Mouse (Mus musculus): ENCODE measurements around the gene Dock3. TPM values are rescaled to one million over a fixed set of nuclear protein-coding genes. Genes with fewer than 3 reads are reported as not detected.

Dock3 gene
- polyA plus RNA-seq, 1 experiment from 2014 or later = 9.1 TPM

- H3K4me3 ChIP-seq (ENCODE audit: low read depth, low read length) = no peak overlapping the region
- H3K27ac ChIP-seq (ENCODE audit: low read depth, low read length) = no peak overlapping the region
- no peaks in the 10 kb centered on the region for H3K9me3 ChIP-seq (replicated peaks; ENCODE audit: control insufficient read depth, low read length)
- no peaks in the 10 kb centered on the region for H3K4me1 ChIP-seq (ENCODE audit: control insufficient read depth, insufficient read depth, low read length)
- ATAC-seq = no peak
- H3K9ac ChIP-seq (ENCODE audit: low read length) = no peak overlapping the region
- WGBS = 78% methylated on average over 10 of the region's 10 CpGs
- H3K36me3 ChIP-seq (ENCODE audit: control insufficient read depth, insufficient read depth, low read length) = no peaks in the 10 kb centered on the region
- DNase-seq (ENCODE audit: low spot score) = no peak
- H3K4me2 ChIP-seq (ENCODE audit: low read length) = no peak overlapping the region
- no peaks in the 10 kb centered on the region for H3K27me3 ChIP-seq (replicated peaks; ENCODE audit: control insufficient read depth, insufficient read depth, low read length)
Observed at GRCm38 (mm10) chr9:107273184-107273583, 41.5 kb upstream of the Dock3 start.

GRCm38 (mm10) chr9:107272284-107272683, 40.6 kb upstream of the Dock3 start:
- H3K36me3 ChIP-seq (ENCODE audit: control insufficient read depth, insufficient read depth, low read length) = no peaks in the 10 kb centered on the region
- no peaks in the 10 kb centered on the region for H3K9me3 ChIP-seq (replicated peaks; ENCODE audit: control insufficient read depth, low read length)
- no peak for ATAC-seq
- H3K4me2 ChIP-seq (ENCODE audit: low read length) = no peak overlapping the region
- H3K27ac ChIP-seq (ENCODE audit: low read depth, low read length) = no peak overlapping the region
- H3K9ac ChIP-seq (ENCODE audit: low read length) = no peak overlapping the region
- WGBS = 80% methylated on average over 4 of the region's 4 CpGs
- no peak overlapping the region for H3K4me3 ChIP-seq (ENCODE audit: low read depth, low read length)
- no peaks in the 10 kb centered on the region for H3K4me1 ChIP-seq (ENCODE audit: control insufficient read depth, insufficient read depth, low read length)
- H3K27me3 ChIP-seq (replicated peaks; ENCODE audit: control insufficient read depth, insufficient read depth, low read length) = no peaks in the 10 kb centered on the region
- no peak for DNase-seq (ENCODE audit: low spot score)

- H3K4me3 ChIP-seq (ENCODE audit: low read depth, low read length) = no peak overlapping the region
- H3K9me3 ChIP-seq (replicated peaks; ENCODE audit: control insufficient read depth, low read length) = no peaks in the 10 kb centered on the region
- WGBS = 79% methylated on average over 7 of the region's 7 CpGs
- H3K36me3 ChIP-seq (ENCODE audit: control insufficient read depth, insufficient read depth, low read length) = no peaks in the 10 kb centered on the region
- no peak overlapping the region for H3K9ac ChIP-seq (ENCODE audit: low read length)
- no peak overlapping the region for H3K4me2 ChIP-seq (ENCODE audit: low read length)
- H3K27me3 ChIP-seq (replicated peaks; ENCODE audit: control insufficient read depth, insufficient read depth, low read length) = no peaks in the 10 kb centered on the region
- no peak overlapping the region for H3K27ac ChIP-seq (ENCODE audit: low read depth, low read length)
- H3K4me1 ChIP-seq (ENCODE audit: control insufficient read depth, insufficient read depth, low read length) = no peaks in the 10 kb centered on the region
- DNase-seq (ENCODE audit: low spot score) (no peak), ATAC-seq (no peak)
Observed at GRCm38 (mm10) chr9:107271177-107271938, 39.6 kb upstream of the Dock3 start.

- DNase-seq (ENCODE audit: low spot score) (no peak), ATAC-seq (no peak)
- Histone ChIP-seq H3K27me3 (replicated peaks; ENCODE audit: control insufficient read depth, insufficient read depth, low read length) (no peaks in the 10 kb centered on the region), H3K9ac (ENCODE audit: low read length) (no peak overlapping the region), H3K4me2 (ENCODE audit: low read length) (no peak overlapping the region), H3K4me1 (ENCODE audit: control insufficient read depth, insufficient read depth, low read length) (no peaks in the 10 kb centered on the region), H3K9me3 (replicated peaks; ENCODE audit: control insufficient read depth, low read length) (no peaks in the 10 kb centered on the region), H3K36me3 (ENCODE audit: control insufficient read depth, insufficient read depth, low read length) (no peaks in the 10 kb centered on the region), H3K27ac (ENCODE audit: low read depth, low read length) (no peak overlapping the region), H3K4me3 (ENCODE audit: low read depth, low read length) (no peak overlapping the region)
- WGBS = 100% methylated on average over 1 of the region's 1 CpGs
Observed at GRCm38 (mm10) chr9:107269772-107270171, 38.1 kb upstream of the Dock3 start.

GRCm38 (mm10) chr9:107267721-107268402, 36.2 kb upstream of the Dock3 start:
- no peak for DNase-seq (ENCODE audit: low spot score)
- Histone ChIP-seq H3K9me3 (replicated peaks; ENCODE audit: control insufficient read depth, low read length) (no peaks in the 10 kb centered on the region), H3K27ac (ENCODE audit: low read depth, low read length) (no peak overlapping the region), H3K36me3 (ENCODE audit: control insufficient read depth, insufficient read depth, low read length) (no peaks in the 10 kb centered on the region), H3K4me3 (ENCODE audit: low read depth, low read length) (no peak overlapping the region), H3K27me3 (replicated peaks; ENCODE audit: control insufficient read depth, insufficient read depth, low read length) (no peaks in the 10 kb centered on the region), H3K9ac (ENCODE audit: low read length) (no peak overlapping the region), H3K4me1 (ENCODE audit: control insufficient read depth, insufficient read depth, low read length) (no peaks in the 10 kb centered on the region), H3K4me2 (ENCODE audit: low read length) (no peak overlapping the region)
- ATAC-seq = no peak
- 67% methylated on average over 4 of the region's 4 CpGs for WGBS

- DNase-seq (ENCODE audit: low spot score) (no peak), ATAC-seq (no peak)
- Histone ChIP-seq H3K4me3 (ENCODE audit: low read depth, low read length) (no peak overlapping the region), H3K27ac (ENCODE audit: low read depth, low read length) (no peak overlapping the region), H3K4me2 (ENCODE audit: low read length) (no peak overlapping the region), H3K27me3 (replicated peaks; ENCODE audit: control insufficient read depth, insufficient read depth, low read length) (no peaks in the 10 kb centered on the region), H3K9ac (ENCODE audit: low read length) (no peak overlapping the region), H3K4me1 (ENCODE audit: control insufficient read depth, insufficient read depth, low read length) (no peaks in the 10 kb centered on the region), H3K9me3 (replicated peaks; ENCODE audit: control insufficient read depth, low read length) (no peaks in the 10 kb centered on the region), H3K36me3 (ENCODE audit: control insufficient read depth, insufficient read depth, low read length) (no peaks in the 10 kb centered on the region)
- 85% methylated on average over 1 of the region's 1 CpGs for WGBS
Observed at GRCm38 (mm10) chr9:107267028-107267427, 35.3 kb upstream of the Dock3 start.

GRCm38 (mm10) chr9:107264731-107265130, 33.0 kb upstream of the Dock3 start:
- no peak for ATAC-seq
- H3K27me3 ChIP-seq (replicated peaks; ENCODE audit: control insufficient read depth, insufficient read depth, low read length) = no peaks in the 10 kb centered on the region
- H3K9ac ChIP-seq (ENCODE audit: low read length) = no peak overlapping the region
- H3K27ac ChIP-seq (ENCODE audit: low read depth, low read length) = no peak overlapping the region
- H3K4me1 ChIP-seq (ENCODE audit: control insufficient read depth, insufficient read depth, low read length) = no peaks in the 10 kb centered on the region
- no peak for DNase-seq (ENCODE audit: low spot score)
- H3K4me3 ChIP-seq (ENCODE audit: low read depth, low read length) = no peak overlapping the region
- no peaks in the 10 kb centered on the region for H3K9me3 ChIP-seq (replicated peaks; ENCODE audit: control insufficient read depth, low read length)
- WGBS = 67% methylated on average over 3 of the region's 3 CpGs
- H3K36me3 ChIP-seq (ENCODE audit: control insufficient read depth, insufficient read depth, low read length) = no peaks in the 10 kb centered on the region
- no peak overlapping the region for H3K4me2 ChIP-seq (ENCODE audit: low read length)

GRCm38 (mm10) chr9:107263912-107264311, 32.2 kb upstream of the Dock3 start:
- Histone ChIP-seq H3K36me3 (ENCODE audit: control insufficient read depth, insufficient read depth, low read length) (no peaks in the 10 kb centered on the region), H3K27ac (ENCODE audit: low read depth, low read length) (no peak overlapping the region), H3K9me3 (replicated peaks; ENCODE audit: control insufficient read depth, low read length) (no peaks in the 10 kb centered on the region), H3K4me1 (ENCODE audit: control insufficient read depth, insufficient read depth, low read length) (no peaks in the 10 kb centered on the region), H3K4me3 (ENCODE audit: low read depth, low read length) (no peak overlapping the region), H3K4me2 (ENCODE audit: low read length) (no peak overlapping the region), H3K9ac (ENCODE audit: low read length) (no peak overlapping the region), H3K27me3 (replicated peaks; ENCODE audit: control insufficient read depth, insufficient read depth, low read length) (no peaks in the 10 kb centered on the region)
- ATAC-seq (no peak), DNase-seq (ENCODE audit: low spot score) (no peak)
- 92% methylated on average over 5 of the region's 5 CpGs for WGBS

- no peak overlapping the region for H3K4me3 ChIP-seq (ENCODE audit: low read depth, low read length)
- H3K9ac ChIP-seq (ENCODE audit: low read length) = no peak overlapping the region
- no peak overlapping the region for H3K27ac ChIP-seq (ENCODE audit: low read depth, low read length)
- H3K4me1 ChIP-seq (ENCODE audit: control insufficient read depth, insufficient read depth, low read length) = no peaks in the 10 kb centered on the region
- no peaks in the 10 kb centered on the region for H3K27me3 ChIP-seq (replicated peaks; ENCODE audit: control insufficient read depth, insufficient read depth, low read length)
- H3K36me3 ChIP-seq (ENCODE audit: control insufficient read depth, insufficient read depth, low read length) = no peaks in the 10 kb centered on the region
- no peaks in the 10 kb centered on the region for H3K9me3 ChIP-seq (replicated peaks; ENCODE audit: control insufficient read depth, low read length)
- H3K4me2 ChIP-seq (ENCODE audit: low read length) = no peak overlapping the region
- no peak for DNase-seq (ENCODE audit: low spot score)
- 72% methylated on average over 7 of the region's 7 CpGs for WGBS
- ATAC-seq = no peak
Observed at GRCm38 (mm10) chr9:107262375-107262774, 30.7 kb upstream of the Dock3 start.

All from forebrain, embryonic 14.5 days (tissue).